Mouse (Mus musculus) kidney, embryonic 14.5 days (tissue): ENCODE data around the gene Fam240a. TPM values are rescaled to one million over a fixed set of nuclear protein-coding genes. Genes with fewer than 3 reads are reported as not detected.

ENCODE experiments used
- ATAC-seq: fragments of 200-750 bp; cut with Nextera tagmentation; 2 replicates; pipeline ENCODE4 v1.8.0; 2017; ENCODE audit warnings: moderate number of reproducible peaks, mild to moderate bottlenecking, moderate TSS enrichment, moderate library complexity; ENCODE audit not compliant: low FRiP score, low TSS enrichment
- H3K27ac ChIP-seq: fragments of 300-500 bp; sonication (generic); 2 replicates; pipeline ENCODE4 v1.5.1; 2014; ENCODE audit warnings: low read depth, mild to moderate bottlenecking, low read length, moderate library complexity, mixed read lengths
- H3K27me3 ChIP-seq: fragments of 300-500 bp; sonication (generic); 2 replicates; pipeline ENCODE4 v1.6.1; 2014; ENCODE audit warnings: mild to moderate bottlenecking, low read length; ENCODE audit not compliant: control insufficient read depth, insufficient read depth
- H3K36me3 ChIP-seq: fragments of 300-500 bp; sonication (generic); 2 replicates; pipeline ENCODE4 v1.6.1; 2014; ENCODE audit warnings: low read length, mixed read lengths; ENCODE audit not compliant: control insufficient read depth, insufficient read depth
- H3K4me1 ChIP-seq: fragments of 300-500 bp; sonication (generic); 2 replicates; pipeline ENCODE4 v1.6.1; 2014; ENCODE audit warnings: low read length, mixed read lengths; ENCODE audit not compliant: control insufficient read depth, insufficient read depth
- H3K4me2 ChIP-seq: fragments of 300-500 bp; sonication (generic); replicated peaks from 2 replicates; pipeline ENCODE4 v1.6.1; 2014; ENCODE audit warnings: low read depth, mild to moderate bottlenecking, low read length
- H3K4me3 ChIP-seq: fragments of 300-500 bp; sonication (generic); 2 replicates; pipeline ENCODE4 v1.5.1; 2014; ENCODE audit warnings: mild to moderate bottlenecking, low read length
- H3K9ac ChIP-seq: fragments of 300-500 bp; sonication (generic); 2 replicates; pipeline ENCODE4 v1.6.1; 2014; ENCODE audit warnings: low read depth, mild to moderate bottlenecking, low read length, moderate library complexity
- H3K9me3 ChIP-seq: fragments of 300-500 bp; sonication (generic); 2 replicates; pipeline ENCODE4 v1.6.1; 2016; ENCODE audit warnings: low read length; ENCODE audit not compliant: control insufficient read depth
- WGBS: fragments of 180-500 bp; shearing (Covaris S2); extraction: QIAGEN DNeasy Blood & Tissue Kit; methylation state at CpG from one replicate; pipeline ENCODE4 v1.1.7; 2014; 5-methylcytosine and 5-hydroxymethylcytosine counted together
- polyA plus RNA-seq: library from polyadenylated mRNA; unstranded; fragments of >200 nt; fragmentation: Nextera tagmentation; extraction: Ambion mirVana; gene quantifications from 2 replicates; pipeline ENCODE4 v1.2.1, GENCODE M21; 2014

Fam240a gene
- polyA plus RNA-seq, 1 experiment from 2014 or later, result not detected

DNA sequence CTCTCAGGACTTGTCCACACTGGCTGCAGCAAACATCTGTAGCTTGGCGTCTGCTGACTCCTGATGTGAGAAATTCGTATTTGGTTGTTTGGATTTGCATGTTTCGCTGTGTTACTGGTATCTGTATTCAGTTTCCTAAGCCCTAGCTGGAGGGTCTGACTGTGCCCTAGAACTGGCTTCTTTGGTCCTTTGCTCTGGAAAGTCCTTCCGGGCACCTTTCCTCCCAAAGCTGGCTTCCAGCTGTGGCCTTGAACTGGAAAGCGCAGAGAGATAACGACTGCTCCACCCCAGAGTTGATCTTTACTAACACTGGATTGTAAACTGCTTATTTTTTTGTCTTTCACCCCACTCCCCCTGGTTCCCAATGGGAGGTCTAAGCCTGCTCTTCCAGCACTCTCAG, 31.2 kb upstream of the Fam240a start:
- H3K36me3 ChIP-seq, result no peaks in the 10 kb centered on the region
- H3K9ac ChIP-seq, result no peak overlapping the region
- H3K9me3 ChIP-seq, result no peaks in the 10 kb centered on the region
- ATAC-seq, result no peak
- H3K4me3 ChIP-seq, result no peak overlapping the region
- H3K4me1 ChIP-seq, result 0 out of 2 replicates have a peak, but pooled peaks cover 2% of the 10 kb centered on the region
- 42% methylated on average over 6 of the region's 6 CpGs for WGBS
- H3K4me2 ChIP-seq, result no peak overlapping the region
- no peak overlapping the region for H3K27ac ChIP-seq
- peaks cover 42% of the 10 kb centered on the region for H3K27me3 ChIP-seq

DNA sequence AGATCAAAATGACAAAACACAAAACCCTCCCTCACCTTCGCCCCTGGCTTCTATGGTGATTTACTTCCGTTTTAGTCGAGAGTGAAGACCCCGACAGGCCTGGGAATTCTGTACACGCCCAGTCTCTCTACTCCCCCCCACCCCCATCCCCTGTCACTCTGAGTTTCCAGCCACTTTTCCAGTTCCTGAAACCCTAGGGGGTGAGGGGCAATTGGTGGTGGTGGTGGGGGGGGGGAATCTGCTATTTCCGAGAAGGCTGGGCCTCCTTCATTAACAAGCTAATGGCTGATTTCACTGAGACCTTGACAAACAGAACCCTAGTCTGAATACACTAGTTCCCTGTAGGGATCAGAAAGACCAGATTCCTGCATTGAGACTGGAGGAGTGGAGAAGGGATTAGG, 30.6 kb upstream of the Fam240a start:
- no peaks in the 10 kb centered on the region for H3K36me3 ChIP-seq
- no peak overlapping the region for H3K4me2 ChIP-seq
- ATAC-seq, result no peak
- WGBS, result 8% methylated on average over 6 of the region's 6 CpGs
- H3K27ac ChIP-seq, result no peak overlapping the region
- no peak overlapping the region for H3K4me3 ChIP-seq
- H3K9ac ChIP-seq, result no peak overlapping the region
- H3K27me3 ChIP-seq, result peaks cover 41% of the 10 kb centered on the region
- H3K9me3 ChIP-seq, result no peaks in the 10 kb centered on the region
- H3K4me1 ChIP-seq, result 0 out of 2 replicates have a peak, but pooled peaks cover 2% of the 10 kb centered on the region

DNA sequence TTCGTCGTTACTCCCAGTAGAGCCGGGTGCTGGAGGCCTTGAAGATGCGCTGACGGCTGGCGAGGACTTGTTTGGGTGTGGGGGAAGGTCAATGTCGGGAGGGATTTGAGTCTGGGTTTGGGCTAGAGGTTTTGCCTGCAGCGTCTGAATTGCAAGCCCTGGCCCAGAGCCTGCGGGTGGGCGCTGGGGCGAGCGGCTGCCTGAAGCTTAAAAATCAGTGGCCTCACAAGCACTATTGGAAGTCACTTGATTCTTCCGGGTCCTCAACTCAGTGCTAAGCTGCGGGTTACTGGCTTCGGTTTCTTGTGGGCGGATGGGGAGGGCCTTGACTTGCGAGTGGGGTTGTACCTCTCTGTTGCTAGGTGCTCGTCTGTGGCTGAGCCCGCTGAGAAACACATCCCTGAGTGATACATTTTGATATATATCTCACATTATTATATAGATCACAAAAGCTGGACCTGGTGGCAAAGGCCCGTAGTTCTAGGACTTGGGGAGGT, 29.9 kb upstream of the Fam240a start:
- Histone ChIP-seq H3K4me2 (no peak overlapping the region), H3K27ac (no peak overlapping the region), H3K4me3 (no peak overlapping the region), H3K36me3 (no peaks in the 10 kb centered on the region), H3K9ac (no peak overlapping the region), H3K27me3 (peaks cover 41% of the 10 kb centered on the region), H3K9me3 (no peaks in the 10 kb centered on the region), H3K4me1 (0 out of 2 replicates have a peak, but pooled peaks cover 2% of the 10 kb centered on the region)
- WGBS, result 8% methylated on average over 20 of the region's 20 CpGs
- no peak for ATAC-seq

GRCm38 (mm10) chr9:110945926-110946325, 29.3 kb upstream of the Fam240a start, which contains the start of gene Tdgf1:
Gene Tdgf1, minus strand, starts transcription at chr9:110946158.
- H3K27ac ChIP-seq, result no peak within 1 kb of the TSS
- no peak within 1 kb of the TSS for H3K4me3 ChIP-seq
- H3K27me3 ChIP-seq, result peaks cover 41% of the 10 kb centered on the region
- H3K4me1 ChIP-seq, result 0 out of 2 replicates have a peak, but pooled peaks cover 2% of the 10 kb centered on the region
- H3K4me2 ChIP-seq, result no peak within 1 kb of the TSS
- H3K36me3 ChIP-seq, result no peaks in the 10 kb centered on the region
- no peak for ATAC-seq
- H3K9ac ChIP-seq, result no peak within 1 kb of the TSS
- H3K9me3 ChIP-seq, result no peaks in the 10 kb centered on the region
- 8% methylated on average over 11 of the region's 11 CpGs for WGBS

DNA sequence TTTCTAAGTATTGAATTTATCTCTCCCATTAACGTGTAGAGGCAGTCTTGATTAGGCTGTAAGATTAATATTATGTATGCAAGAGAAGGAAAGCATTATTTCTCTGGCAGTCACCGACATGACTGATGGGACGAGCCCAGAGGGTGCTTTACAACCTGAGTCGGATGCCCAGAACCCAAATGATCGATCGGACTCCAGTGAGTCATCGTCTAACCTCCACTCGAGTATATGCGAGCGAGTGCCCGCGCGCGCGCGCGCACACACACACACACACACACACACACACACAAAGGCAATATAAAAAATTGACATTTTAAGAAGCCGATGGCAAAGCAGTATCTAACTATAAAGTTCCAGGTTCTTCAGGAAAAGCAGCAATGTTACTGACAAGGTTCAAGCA, 28.7 kb upstream of the Fam240a start:
- Histone ChIP-seq H3K4me1 (0 out of 2 replicates have a peak, but pooled peaks cover 2% of the 10 kb centered on the region), H3K27me3 (peaks cover 41% of the 10 kb centered on the region), H3K9me3 (no peaks in the 10 kb centered on the region), H3K4me3 (no peak overlapping the region), H3K9ac (no peak overlapping the region), H3K4me2 (no peak overlapping the region), H3K27ac (no peak overlapping the region), H3K36me3 (no peaks in the 10 kb centered on the region)
- ATAC-seq, result no peak
- 8% methylated on average over 18 of the region's 18 CpGs for WGBS

- no peak overlapping the region for H3K4me3 ChIP-seq
- H3K27ac ChIP-seq, result no peak overlapping the region
- H3K36me3 ChIP-seq, result no peaks in the 10 kb centered on the region
- H3K9me3 ChIP-seq, result no peaks in the 10 kb centered on the region
- 36% methylated on average over 13 of the region's 13 CpGs for WGBS
- H3K9ac ChIP-seq, result no peak overlapping the region
- 0 out of 2 replicates have a peak, but pooled peaks cover 2% of the 10 kb centered on the region for H3K4me1 ChIP-seq
- peaks cover 41% of the 10 kb centered on the region for H3K27me3 ChIP-seq
- ATAC-seq, result no peak
- H3K4me2 ChIP-seq, result no peak overlapping the region
Observed at GRCm38 (mm10) chr9:110944265-110944664, 27.6 kb upstream of the Fam240a start.

- no peak for ATAC-seq
- 68% methylated on average over 12 of the region's 12 CpGs for WGBS
- no peaks in the 10 kb centered on the region for H3K36me3 ChIP-seq
Observed at GRCm38 (mm10) chr9:110937506-110938490, 21.1 kb upstream of the Fam240a start.

DNA sequence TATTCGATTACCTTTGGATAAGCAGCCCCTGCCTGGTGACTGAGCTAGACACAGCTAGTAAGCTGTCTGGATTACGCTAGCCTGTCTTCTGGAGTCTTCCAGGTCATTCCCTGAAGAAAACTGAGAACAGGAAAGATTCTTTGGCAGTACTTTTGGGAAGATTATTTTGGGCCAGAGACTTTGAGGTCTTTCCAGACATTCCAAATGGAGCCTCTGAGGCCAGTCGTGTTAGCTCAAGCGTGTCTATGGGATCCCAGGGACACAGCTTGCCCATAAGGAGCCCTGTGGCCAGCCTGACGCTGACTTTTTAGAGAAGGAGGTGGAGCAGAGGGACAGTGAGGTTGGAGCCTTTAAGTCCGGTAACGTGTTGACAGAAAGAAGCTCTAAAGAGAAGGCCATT, 19.3 kb upstream of the Fam240a start:
- Histone ChIP-seq H3K36me3 (no peaks in the 10 kb centered on the region), H3K4me1 (no peaks in the 10 kb centered on the region), H3K4me2 (no peak overlapping the region), H3K27ac (no peak overlapping the region), H3K9ac (no peak overlapping the region), H3K27me3 (no peaks in the 10 kb centered on the region), H3K4me3 (no peak overlapping the region), H3K9me3 (no peaks in the 10 kb centered on the region)
- WGBS, result 82% methylated on average over 7 of the region's 7 CpGs
- ATAC-seq, result no peak

More at GRCm38 (mm10) chr9:110937506-110938490, 21.1 kb upstream of the Fam240a start:
- H3K4me2 ChIP-seq, result no peak overlapping the region
- H3K27ac ChIP-seq, result no peak overlapping the region
- no peaks in the 10 kb centered on the region for H3K27me3 ChIP-seq
- no peaks in the 10 kb centered on the region for H3K4me1 ChIP-seq
- no peaks in the 10 kb centered on the region for H3K9me3 ChIP-seq
- no peak overlapping the region for H3K9ac ChIP-seq
- no peak overlapping the region for H3K4me3 ChIP-seq
